Mouse (Mus musculus) ES-E14 (cell line): Measurements from ENCODE around the gene Drosha. TPM values are rescaled to one million over a fixed set of nuclear protein-coding genes. Genes with fewer than 3 reads are reported as not detected.

Experiments used
- DNase-seq: peaks from one replicate; pipeline ENCODE4 v3.0.0-alpha.2; 2013; ENCODE audit warnings: low read depth, low spot score
- H3K27ac ChIP-seq: 2 replicates; pipeline ENCODE4 v1.5.1; 2012; ENCODE audit warnings: low read depth, mild to moderate bottlenecking, low read length, moderate library complexity, mixed read lengths; ENCODE audit not compliant: poor library complexity, insufficient read depth, severe bottlenecking
- H3K36me3 ChIP-seq: 2 replicates; pipeline ENCODE4 v1.6.1; 2012; ENCODE audit warnings: mild to moderate bottlenecking, low read length, moderate library complexity, mixed read lengths; ENCODE audit not compliant: control insufficient read depth, poor library complexity, insufficient read depth, severe bottlenecking
- H3K4me1 ChIP-seq, 2 experiments: fragments of 150-350 bp in 1 of 2; sonication (generic) in 1 of 2; 2 replicates each; pipeline ENCODE4 v1.6.1; 2012; ENCODE audit warnings: low read length in 2 of 2, mild to moderate bottlenecking in 1 of 2, mixed read lengths in 1 of 2; ENCODE audit not compliant: control insufficient read depth in 2 of 2, insufficient read depth in 2 of 2, poor library complexity in 1 of 2
- H3K4me3 ChIP-seq, 2 experiments: fragments of 150-350 bp in 1 of 2; sonication (generic) in 1 of 2; 2 replicates each; pipeline ENCODE4 v1.5.1; 2012; ENCODE audit warnings: low read length in 2 of 2, low read depth in 1 of 2, mild to moderate bottlenecking in 1 of 2, mixed read lengths in 1 of 2; ENCODE audit not compliant: insufficient read depth in 1 of 2, poor library complexity in 1 of 2, severe bottlenecking in 1 of 2
- H3K9ac ChIP-seq: 2 replicates; pipeline ENCODE4 v1.6.1; 2012; ENCODE audit warnings: low read depth, mild to moderate bottlenecking, low read length, mixed read lengths; ENCODE audit not compliant: poor library complexity, insufficient read depth, severe bottlenecking
- H3K9me3 ChIP-seq: fragments of 150-350 bp; sonication (generic); 2 replicates; pipeline ENCODE4 v1.6.1; 2012; ENCODE audit warnings: low read depth, mild to moderate bottlenecking, low read length; ENCODE audit not compliant: control insufficient read depth, insufficient read depth
- CHD2 ChIP-seq: IDR thresholded peaks from 2 replicates; pipeline ENCODE4 v1.6.1; 2014; ENCODE audit warnings: mild to moderate bottlenecking, low read depth, low read length, inconsistent platforms
- HCFC1 ChIP-seq: IDR thresholded peaks from 2 replicates; pipeline ENCODE4 v1.6.1; 2012; ENCODE audit warnings: low read length, inconsistent platforms, borderline replicate concordance; ENCODE audit not compliant: insufficient read depth
- MAFK ChIP-seq: IDR thresholded peaks from 2 replicates; pipeline ENCODE4 v1.6.1; 2014; ENCODE audit warnings: mild to moderate bottlenecking, low read depth, low read length, inconsistent platforms; ENCODE audit not compliant: insufficient read depth
- ZC3H11A ChIP-seq: IDR thresholded peaks from 2 replicates; pipeline ENCODE4 v1.6.1; 2012; ENCODE audit warnings: low read depth, mild to moderate bottlenecking, inconsistent platforms, low read length, borderline replicate concordance
- ZNF384 ChIP-seq: IDR thresholded peaks from 2 replicates; pipeline ENCODE4 v1.6.1; 2012; ENCODE audit warnings: low read depth, low read length, inconsistent platforms
- in situ Hi-C, 2 experiments: fragments of 600-800 bp; cut with MboI; formaldehyde crosslinking; loops; one replicate each; pipeline ENCODE4 v1.15.1; 2025; ENCODE audit warnings: low sequenced_read_pairs in 2 of 2, inconsistent platforms in 1 of 2; ENCODE audit not compliant: unreplicated experiment in 2 of 2
- total RNA-seq: library from RNA; depleted of rRNA; stranded (reverse); fragments of 300-350 nt; gene quantifications from 2 replicates; pipeline ENCODE4 v1.2.3, GENCODE M21; 2012

The Drosha gene
- total RNA-seq, 1 experiment, result 48.2 TPM

GRCm38 (mm10) chr15:12901197-12901570 is 76.6 kb downstream of the Drosha start:
- in situ Hi-C loops, result no loop called here

GRCm38 (mm10) chr15:12904442-12904841 is 79.8 kb downstream of the Drosha start:
- no peak for DNase-seq
- H3K9ac ChIP-seq, result no peak overlapping the region
- TF ChIP-seq ZNF384, result no peak
- TF ChIP-seq MAFK, result no peak
- no peak for TF ChIP-seq CHD2
- TF ChIP-seq ZC3H11A, result no peak
- no peak for TF ChIP-seq HCFC1

More at GRCm38 (mm10) chr15:12901197-12901570, 76.6 kb downstream of the Drosha start:
- DNase-seq, result no peak
- Histone ChIP-seq H3K27ac (no peak overlapping the region), H3K9me3 (no peaks in the 10 kb centered on the region), H3K36me3 (peaks cover 35% of the 10 kb centered on the region), H3K4me1 (peaks cover 0 to 13% of the 10 kb centered on the region in 2 experiments; a peak in 1 of 4 replicates), H3K9ac (no peak overlapping the region), H3K4me3 (no peak overlapping the region)
- TF ChIP-seq ZC3H11A (no peak), MAFK (no peak), CHD2 (no peak), HCFC1 (no peak), ZNF384 (no peak)

GRCm38 (mm10) chr15:12907962-12908719 is 83.5 kb downstream of the Drosha start:
- Histone ChIP-seq H3K4me3 (no peak overlapping the region), H3K9me3 (no peaks in the 10 kb centered on the region), H3K27ac (no peak overlapping the region), H3K36me3 (peaks cover 27% of the 10 kb centered on the region), H3K4me1 (no peaks in the 10 kb centered on the region), H3K9ac (no peak overlapping the region)
- in situ Hi-C loops, result no loop called here
- DNase-seq, result no peak
- TF ChIP-seq ZC3H11A (no peak), HCFC1 (no peak), MAFK (no peak), CHD2 (no peak), ZNF384 (no peak)

More at GRCm38 (mm10) chr15:12904442-12904841, 79.8 kb downstream of the Drosha start:
- H3K36me3 ChIP-seq, result peaks cover 40% of the 10 kb centered on the region
- H3K9me3 ChIP-seq, result no peaks in the 10 kb centered on the region
- H3K27ac ChIP-seq, result no peak overlapping the region
- in situ Hi-C loops, result no loop called here
- no peak overlapping the region for H3K4me3 ChIP-seq
- no peaks in the 10 kb centered on the region for H3K4me1 ChIP-seq

GRCm38 (mm10) chr15:12908720-12909028 is 84.1 kb downstream of the Drosha start:
- no peak for DNase-seq
- no peaks in the 10 kb centered on the region for H3K9me3 ChIP-seq
- TF ChIP-seq HCFC1 (no peak), CHD2 (no peak), ZC3H11A (no peak), ZNF384 (no peak), MAFK (no peak)
- H3K4me3 ChIP-seq, result no peak overlapping the region
- H3K9ac ChIP-seq, result no peak overlapping the region
- H3K36me3 ChIP-seq, result peaks cover 29% of the 10 kb centered on the region
- in situ Hi-C loops, result no loop called here
- no peak overlapping the region for H3K27ac ChIP-seq
- no peaks in the 10 kb centered on the region for H3K4me1 ChIP-seq

- H3K36me3 ChIP-seq, result peaks cover 30% of the 10 kb centered on the region
- TF ChIP-seq ZC3H11A (no peak), HCFC1 (no peak), CHD2 (no peak), MAFK (no peak), ZNF384 (no peak)
Observed at GRCm38 (mm10) chr15:12909171-12909570, 84.6 kb downstream of the Drosha start.

More at GRCm38 (mm10) chr15:12909171-12909570, 84.6 kb downstream of the Drosha start:
- Histone ChIP-seq H3K4me3 (no peak overlapping the region), H3K9ac (no peak overlapping the region), H3K4me1 (no peaks in the 10 kb centered on the region; a peak in 1 of 4 replicates), H3K9me3 (no peaks in the 10 kb centered on the region), H3K27ac (no peak overlapping the region)
- in situ Hi-C loops, result no loop called here
- DNase-seq, result no peak
